Mouse (Mus musculus) cerebellum, adult 9-11 months (tissue): ENCODE measurements around the gene Zfp692.
"Not testable (repeated sequence)": the region's sequence is repeated elsewhere in the genome, so short reads cannot be mapped to it uniquely, and the experiment has no call there.

Experiments
- DNase-seq: peaks from one replicate; pipeline ENCODE4 v3.0.0; 2022

Gene Zfp692

GRCm38 (mm10) chr11:58357844-58358534 lies 51.1 kb downstream of the Zfp692 start:
- no peak for DNase-seq

GRCm38 (mm10) chr11:58362562-58362961 lies 55.7 kb downstream of the Zfp692 start:
- not testable (repeated sequence) for DNase-seq
